Mouse (Mus musculus) erythroblast, embryonic 14.5 days (primary cell): ENCODE measurements around the gene Fosl1.

ENCODE experiments used
- GATA1 ChIP-seq: IDR thresholded peaks from 2 replicates; pipeline ENCODE4 v1.6.1; 2012; ENCODE audit warnings: low read length, inconsistent platforms, mixed read lengths
- TAL1 ChIP-seq: IDR thresholded peaks from 3 replicates; pipeline ENCODE4 v1.6.1; 2012; ENCODE audit warnings: low read length, inconsistent platforms, mixed read lengths

- TF ChIP-seq GATA1 (no peak), TAL1 (no peak)
These were observed 34.1 kb downstream of the Fosl1 start for GRCm38 (mm10) chr19:5481398-5481797.
